Mouse (Mus musculus): ENCODE data around the gene Hpse2. TPM values are rescaled to one million over a fixed set of nuclear protein-coding genes. Genes with fewer than 3 reads are reported as not detected.

Hpse2 gene
- polyA plus RNA-seq (2012; rRNA removed): 0.03 and 0.08 TPM in 2 replicates

DNA sequence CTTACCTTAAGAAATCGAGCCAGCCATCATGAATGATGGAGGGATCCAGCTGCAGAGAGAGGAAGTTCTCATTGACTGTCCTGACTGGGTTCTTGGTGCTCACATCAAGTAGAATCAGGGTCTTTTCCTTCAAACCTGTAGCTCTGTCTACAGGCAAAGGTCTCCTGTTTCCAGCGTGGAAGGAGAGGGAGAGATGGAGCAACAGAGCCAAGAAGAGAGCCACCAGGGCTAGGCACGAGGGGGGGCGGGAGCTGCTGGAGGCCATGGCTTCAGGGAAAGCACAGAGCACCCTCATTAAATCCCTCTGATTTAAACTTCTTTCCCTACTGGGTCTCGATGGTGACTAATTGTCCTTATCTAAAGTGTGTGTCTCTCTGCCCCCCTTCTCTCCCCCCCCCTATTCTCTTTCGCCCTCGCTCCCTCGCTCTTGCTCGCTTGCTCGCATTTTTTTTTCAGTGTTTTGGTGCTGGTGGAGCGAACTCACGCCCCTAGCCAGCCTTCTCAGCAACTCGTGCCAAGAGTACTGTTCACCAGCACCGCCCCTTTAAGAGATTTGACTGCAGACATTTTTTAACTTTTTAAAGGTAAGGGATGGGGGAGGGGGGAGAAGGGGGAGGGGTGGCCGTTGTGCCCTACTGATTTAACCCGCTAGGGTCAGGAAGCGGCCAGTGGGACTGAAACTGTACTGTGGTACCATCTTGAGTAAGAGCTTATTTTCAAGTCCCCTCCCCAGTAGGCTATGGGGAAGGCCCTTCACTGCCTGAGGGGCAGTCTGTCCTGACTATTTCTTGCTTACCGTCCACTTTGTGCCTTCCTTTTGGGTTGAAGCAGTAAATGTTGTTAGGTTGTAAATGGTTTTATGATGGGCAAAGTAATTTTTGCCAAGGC lies at the start of gene Hpse2:
Gene Hpse2 (minus strand): TSS at position 339 of the 888 bp plus-strand sequence.

DNA sequence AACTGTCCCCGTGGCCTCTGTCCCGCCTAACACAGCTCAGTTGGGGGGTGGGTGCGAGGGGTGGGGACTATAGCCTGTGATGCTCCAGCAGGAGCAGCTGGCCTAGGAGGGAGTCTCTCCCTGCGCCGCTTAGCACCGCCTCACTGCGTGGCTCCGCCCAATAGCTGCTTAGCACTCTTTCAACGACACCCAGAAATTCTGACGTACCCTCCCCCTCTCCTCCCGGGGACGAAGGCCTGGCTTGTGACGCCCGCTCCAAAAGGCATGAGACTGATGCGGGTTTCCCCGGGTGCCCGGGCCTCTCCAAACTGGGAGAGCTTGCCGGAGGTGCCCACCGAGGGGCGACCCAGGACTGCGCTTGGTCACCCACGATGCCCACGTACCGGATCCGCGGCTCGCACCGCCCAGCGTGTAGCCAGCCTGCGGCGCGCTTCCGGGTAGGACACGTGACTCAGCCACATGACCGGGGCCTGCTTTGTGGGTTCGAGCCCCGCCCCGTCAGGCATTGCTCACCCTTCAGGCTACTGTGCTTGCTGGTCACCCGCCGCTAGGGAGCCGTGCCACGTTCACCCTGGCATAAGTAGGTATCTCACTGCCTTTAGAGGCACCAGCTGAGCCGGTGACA lies 608.5 kb downstream of the Hpse2 start, which contains the start of gene Hps1:
Gene Hps1 (minus strand): TSS at position 448 of the 625 bp plus-strand sequence.

DNA sequence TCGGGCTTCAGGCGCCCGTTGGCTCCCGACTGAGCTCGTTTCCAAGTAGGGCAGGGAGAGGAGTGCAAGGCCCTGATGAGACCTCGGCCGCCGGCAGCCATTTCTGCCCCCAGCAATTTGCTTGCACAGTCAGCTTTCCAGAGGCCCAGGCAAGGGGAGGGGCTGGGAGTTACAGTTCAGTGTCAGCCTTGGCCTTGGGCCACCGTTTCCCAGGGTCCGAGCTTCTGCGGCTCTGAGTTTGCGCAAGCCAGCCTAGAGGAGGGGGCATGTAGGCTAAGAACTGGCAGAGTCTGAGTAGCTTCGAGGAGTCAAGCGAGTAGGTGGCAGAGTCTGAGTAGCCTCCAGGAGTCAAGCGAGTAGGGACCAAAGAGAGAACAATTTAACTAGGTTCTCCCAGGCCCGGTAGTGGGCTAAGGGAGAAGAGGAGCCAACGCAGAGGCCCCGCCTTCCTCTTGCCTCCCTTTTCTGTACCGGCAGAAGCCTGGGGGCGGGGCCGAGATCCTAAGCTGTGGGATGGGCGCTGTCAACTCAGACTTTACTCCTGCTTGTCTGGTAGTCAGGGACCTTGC lies 635.7 kb downstream of the Hpse2 start, which contains the start of gene Pyroxd2:
Gene Pyroxd2 (minus strand): TSS at position 413 of the 569 bp plus-strand sequence.

Other genes starting within 250 kb of the Hpse2 start
- gene Cnnm1, start 52.1 kb upstream of the Hpse2 start, polyA plus RNA-seq (2012; rRNA removed): 6.7 and 8.8 TPM in 2 replicates
- 35.6 and 47.0 TPM in 2 replicates for gene Got1, start 136.2 kb upstream of the Hpse2 start, polyA plus RNA-seq (2012; rRNA removed)
- gene Nkx2-3, start 224.0 kb upstream of the Hpse2 start, polyA plus RNA-seq (2012; rRNA removed): not detected in 2 replicates